Mouse (Mus musculus) spleen, postnatal 4 days (tissue): ENCODE results near the gene Slit3.

Experiments used
- DNase-seq, 2 experiments: peaks; one replicate each; pipeline ENCODE4 v3.0.0; 2022; ENCODE audit warnings: low spot score in 2 of 2

Slit3 gene

DNA sequence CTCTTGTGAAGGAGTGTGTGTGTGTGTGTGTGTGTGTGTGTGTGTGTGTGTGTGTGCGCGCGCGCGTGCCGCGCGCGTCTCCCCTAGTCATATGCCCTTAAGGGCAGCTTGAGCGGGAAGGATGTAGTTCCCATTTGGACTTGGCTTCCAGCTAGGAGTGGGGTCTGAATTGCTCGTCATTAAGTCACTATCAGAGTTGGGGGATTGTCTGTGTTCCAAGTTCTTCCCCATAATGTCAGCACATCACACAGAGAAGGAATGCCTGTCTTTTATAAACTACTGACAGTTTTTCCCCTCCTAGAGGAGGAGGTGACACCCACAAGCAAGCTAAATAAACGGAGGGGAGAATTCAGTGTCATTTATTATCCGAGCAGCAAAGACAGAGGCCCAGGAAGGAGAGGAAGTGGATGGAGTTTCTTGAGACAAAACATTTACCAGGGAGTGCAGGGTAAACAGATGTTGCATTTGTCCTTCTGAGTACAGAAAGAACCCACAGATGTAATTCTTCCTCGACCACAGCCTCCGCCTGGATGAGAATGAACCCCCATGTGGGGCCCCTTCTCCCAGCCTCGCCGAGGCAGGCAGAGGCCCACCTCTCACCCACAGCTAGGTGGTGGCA lies 3.6 kb downstream of the Slit3 start:
- DNase-seq = no peak

DNA sequence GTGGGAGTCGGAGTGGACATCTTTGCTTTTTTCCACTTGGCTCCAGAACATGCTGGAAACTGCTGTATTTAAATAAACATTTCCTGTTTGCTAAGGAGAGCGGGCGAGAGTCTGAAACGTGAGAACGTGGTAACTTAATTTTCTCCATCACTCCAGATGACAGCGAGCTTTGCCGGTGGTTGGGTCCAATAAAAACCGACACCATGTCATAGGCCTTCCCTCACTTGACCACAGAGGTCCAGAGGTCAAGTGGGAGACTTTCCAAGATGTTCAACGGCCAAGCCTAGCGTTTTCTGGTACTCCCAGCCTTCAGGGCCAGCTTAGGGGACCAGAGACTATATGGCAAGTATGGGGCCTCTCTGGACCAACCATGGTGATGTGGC lies 4.1 kb downstream of the Slit3 start:
- no peak for DNase-seq

DNA sequence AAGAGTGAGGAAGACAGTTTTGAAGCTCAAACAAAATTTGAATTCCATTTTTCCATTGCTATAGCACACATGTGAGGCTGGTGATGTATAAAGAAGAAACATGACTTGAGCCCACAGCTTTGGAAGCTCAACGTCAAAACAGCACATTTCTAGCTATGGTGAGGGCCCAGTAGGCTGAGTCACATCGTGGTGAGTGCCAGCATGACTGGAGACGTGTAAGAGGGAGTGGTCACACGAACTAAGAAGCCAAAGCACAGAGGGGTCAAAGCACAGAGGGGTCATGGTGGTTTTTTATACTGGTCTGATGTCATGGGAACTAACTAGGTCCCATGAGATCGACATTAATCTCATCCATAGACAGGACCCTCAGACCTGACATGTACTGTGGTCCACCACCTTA lies 10.7 kb downstream of the Slit3 start:
- DNase-seq = no peak

GRCm38 (mm10) chr11:35136625-35137024 lies 15.6 kb downstream of the Slit3 start:
- no peak for DNase-seq

- no peak for DNase-seq
Observed at GRCm38 (mm10) chr11:35140092-35140491, 19.1 kb downstream of the Slit3 start.

DNA sequence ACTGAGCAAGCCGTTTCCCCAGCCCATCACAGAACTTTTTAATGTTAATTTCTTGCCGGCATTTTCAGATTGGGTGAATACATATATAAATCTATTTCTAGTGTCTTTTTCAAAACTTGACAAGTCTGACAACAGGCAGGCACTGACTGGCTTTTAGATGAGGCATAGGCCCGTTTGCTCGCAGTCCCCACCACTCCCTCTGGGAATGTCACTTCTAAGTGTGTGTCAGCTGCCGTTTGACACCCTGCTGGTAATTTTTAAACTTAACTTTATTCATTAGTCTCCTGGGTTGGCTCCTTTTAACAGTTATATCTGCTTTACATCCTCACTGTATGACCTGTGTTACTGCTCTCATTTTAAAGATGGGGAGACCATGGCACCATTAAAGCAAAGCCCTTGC lies 21.2 kb downstream of the Slit3 start:
- DNase-seq = no peak

GRCm38 (mm10) chr11:35142698-35143360 lies 21.8 kb downstream of the Slit3 start:
- DNase-seq = no peak

- no peak for DNase-seq
Observed at GRCm38 (mm10) chr11:35147818-35148445, 26.9 kb downstream of the Slit3 start.

DNA sequence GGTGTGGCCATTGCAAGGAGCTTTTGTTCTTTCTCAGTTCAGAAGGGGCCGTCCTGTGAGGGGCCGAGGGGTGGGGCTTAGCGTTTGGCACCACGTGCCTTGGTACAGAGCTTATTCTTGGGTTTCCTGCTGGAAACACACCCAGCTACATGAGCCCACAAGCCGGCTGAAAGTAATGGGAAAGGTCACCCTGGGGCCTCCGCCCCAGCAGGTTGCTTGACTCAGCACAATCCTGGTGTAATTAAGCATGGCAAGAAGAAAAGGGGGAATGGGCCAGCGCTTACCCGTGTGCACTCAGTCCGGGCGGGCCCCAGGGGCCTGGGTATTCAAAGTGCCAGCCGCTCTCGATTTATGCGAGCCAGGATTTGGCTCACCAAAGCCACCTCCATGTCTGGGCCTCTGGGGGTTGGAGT lies 30.5 kb downstream of the Slit3 start:
- no peak for DNase-seq

- no peak for DNase-seq
Observed at GRCm38 (mm10) chr11:35152875-35153274, 31.9 kb downstream of the Slit3 start.

DNA sequence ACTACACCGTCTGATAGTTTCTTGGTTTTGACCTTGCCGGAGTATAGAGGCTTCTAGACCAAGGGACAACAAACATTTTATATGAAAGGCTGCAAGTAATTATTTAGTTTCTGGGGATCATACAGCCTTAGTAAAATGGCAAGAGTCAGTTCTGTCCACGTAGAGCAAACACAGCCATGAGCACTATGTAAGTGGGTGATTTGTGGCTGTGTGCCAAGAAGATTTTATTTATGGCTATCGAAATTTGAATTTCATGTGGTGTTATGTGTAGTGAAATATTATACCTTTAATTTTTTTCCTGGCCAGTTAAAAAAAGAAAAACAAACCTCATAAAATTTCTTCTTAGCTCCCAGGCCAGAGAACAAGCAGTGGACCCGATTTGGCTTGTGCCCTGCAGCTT lies 33.4 kb downstream of the Slit3 start:
- DNase-seq = no peak

GRCm38 (mm10) chr11:35155281-35155680 lies 34.3 kb downstream of the Slit3 start:
- no peak for DNase-seq

- no peak for DNase-seq
Observed at GRCm38 (mm10) chr11:35156676-35157075, 35.7 kb downstream of the Slit3 start.

GRCm38 (mm10) chr11:35160682-35161211 lies 39.7 kb downstream of the Slit3 start:
- no peak for DNase-seq

DNA sequence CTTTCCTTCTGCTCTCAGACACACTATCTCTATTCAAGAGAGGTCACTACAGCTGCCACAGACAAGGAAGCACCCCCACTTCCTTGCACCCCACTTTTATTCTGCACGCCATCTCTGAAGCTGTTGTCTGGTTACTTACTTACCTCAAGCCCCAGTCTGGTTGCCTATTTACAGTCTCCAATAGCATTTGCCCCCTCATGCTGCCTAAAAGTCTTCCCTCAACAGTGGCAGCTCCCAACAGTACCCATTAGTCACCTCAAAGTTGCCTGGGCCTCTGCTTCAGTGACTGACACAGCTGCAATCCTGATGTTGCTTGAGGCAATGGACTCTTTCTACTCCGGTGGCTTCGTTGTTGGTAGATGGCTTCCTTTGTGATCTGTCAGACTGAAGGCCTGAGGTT lies 42.4 kb downstream of the Slit3 start:
- no peak for DNase-seq

- DNase-seq = no peak
Observed at GRCm38 (mm10) chr11:35167176-35167575, 46.2 kb downstream of the Slit3 start.

- DNase-seq = no peak
Observed at GRCm38 (mm10) chr11:35171505-35171904, 50.5 kb downstream of the Slit3 start.

DNA sequence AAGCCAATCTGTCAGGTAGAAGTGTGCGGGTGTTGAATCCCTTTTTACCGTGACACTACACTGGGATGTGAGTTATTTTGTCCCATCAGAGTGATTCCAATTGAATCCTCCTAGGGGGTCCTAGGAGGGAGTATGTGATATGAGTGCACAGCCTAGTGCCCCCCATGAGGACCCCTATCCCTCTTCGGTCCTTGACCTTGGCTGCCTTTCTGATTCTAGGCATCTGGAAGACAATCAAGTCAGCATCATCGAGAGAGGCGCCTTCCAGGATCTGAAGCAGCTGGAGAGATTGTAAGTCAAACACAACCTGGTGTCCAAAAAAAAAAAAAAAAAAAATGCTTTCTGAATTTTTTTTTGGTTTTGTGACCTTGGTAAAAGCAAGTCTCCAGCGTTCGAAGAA lies 56.5 kb downstream of the Slit3 start:
- no peak for DNase-seq

GRCm38 (mm10) chr11:35178144-35178817 lies 57.3 kb downstream of the Slit3 start:
- DNase-seq = no peak

DNA sequence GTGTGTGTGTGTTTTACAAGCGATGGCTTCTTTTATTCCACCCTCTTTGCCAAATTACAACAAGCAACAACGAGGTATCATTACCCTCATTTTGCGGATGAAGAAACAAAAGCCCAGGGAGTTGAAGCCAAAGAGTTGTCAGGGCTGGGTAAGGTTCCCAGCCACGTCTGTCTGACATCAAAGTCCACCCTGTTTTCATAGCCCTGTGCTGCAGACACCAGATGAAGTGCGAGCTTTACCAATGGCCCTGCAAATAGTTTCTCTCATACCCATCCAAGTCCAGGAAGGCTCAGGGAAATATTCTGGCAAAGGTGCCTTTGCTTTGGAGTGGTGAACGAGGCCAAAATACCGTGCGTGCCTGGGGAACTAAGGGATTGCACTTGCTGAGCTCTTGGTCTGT lies 58.3 kb downstream of the Slit3 start:
- DNase-seq = no peak

DNA sequence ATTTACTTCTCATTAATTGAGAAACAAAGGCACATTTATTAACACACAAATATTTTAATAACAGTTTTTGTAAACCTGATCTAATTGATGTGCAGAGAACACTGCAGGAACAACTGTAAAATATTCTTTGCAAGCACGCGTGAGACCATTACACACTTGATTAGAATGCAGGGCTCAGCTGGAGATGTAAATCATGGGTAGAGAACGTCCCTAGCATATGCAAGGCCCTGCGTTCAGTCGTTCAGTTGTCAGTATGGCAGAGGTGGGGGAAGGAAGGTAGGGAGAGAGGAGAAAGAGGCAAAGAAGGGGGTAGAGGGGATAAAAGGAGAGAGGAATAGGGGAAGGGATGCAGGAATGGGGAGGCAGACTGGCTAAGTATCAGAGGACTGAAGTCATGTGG lies 61.9 kb downstream of the Slit3 start:
- DNase-seq = no peak

- DNase-seq = no peak
Observed at GRCm38 (mm10) chr11:35194826-35195225, 73.8 kb downstream of the Slit3 start.

DNA sequence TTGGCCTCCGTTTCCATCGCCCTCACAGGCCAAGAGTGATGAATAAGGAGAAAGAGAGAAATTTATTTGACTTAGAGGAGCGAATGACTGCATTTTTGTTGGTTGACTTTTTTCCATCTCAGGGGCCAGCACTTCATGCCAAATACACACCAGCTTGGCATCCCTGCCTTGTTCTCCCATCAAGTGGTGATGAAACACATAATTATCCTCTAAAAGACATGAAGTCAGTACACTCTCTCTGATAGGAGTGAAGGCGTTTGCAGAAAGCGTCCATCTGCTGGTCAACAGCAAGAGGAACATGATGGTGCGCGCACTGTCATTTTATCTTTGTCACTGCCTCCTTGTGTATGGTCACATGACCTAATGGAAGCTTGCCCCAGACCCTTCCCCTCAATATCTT lies 75.8 kb downstream of the Slit3 start:
- DNase-seq = no peak
